In the genomic region with DNA sequence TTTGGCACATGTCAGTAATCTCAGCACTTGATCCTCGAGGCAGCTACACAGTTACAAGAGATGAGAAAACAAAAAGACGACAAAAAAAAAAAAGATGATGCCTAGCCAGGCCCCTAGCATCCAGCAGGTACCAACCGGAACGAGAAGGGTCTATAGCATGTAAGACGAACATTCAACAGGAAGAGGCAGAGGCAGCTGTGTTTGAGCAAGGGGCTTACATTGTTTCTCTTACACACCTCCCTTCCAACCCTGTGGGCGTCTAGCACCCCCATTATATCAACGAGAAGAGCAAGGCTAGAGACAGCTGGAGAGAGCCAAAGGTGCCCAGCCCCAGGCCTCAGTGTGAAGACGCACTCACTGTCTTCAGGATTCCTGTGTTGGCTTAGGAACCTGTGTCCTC, we compare ENCODE assay signal across 10 mouse cellular contexts. TPM values are rescaled to one million over a fixed set of nuclear protein-coding genes. Genes with fewer than 3 reads are reported as not detected.
DNase-seq lines count a peak whose midpoint lies in the region; ATAC-seq lines count a peak whose summit lies in the region.
"Had no signal": no experiment of that assay in that cellular context is flagged by ENCODE, and none has a peak within 500 bp of the region (broad histone marks: within the 10 kb centered on the region; RNA-seq: fewer than 3 reads in every experiment).

No protein-coding gene starts in this region.

- ATAC-seq in heart, embryonic 13.5 days (ENCODE audit: extremely low read depth, insufficient number of reproducible peaks, low FRiP score, low TSS enrichment): no peak
- no peak for ATAC-seq in midbrain, embryonic 12.5 days (ENCODE audit: low FRiP score, low read depth)
- ATAC-seq in midbrain, embryonic 13.5 days: no peak
- ATAC-seq in megakaryocyte-erythroid progenitor cell, adult 5-6 weeks (replicated peaks; ENCODE audit: low FRiP score, low TSS enrichment, poor library complexity, severe bottlenecking): no peak

- peak overlapping the region; percentile 98 for H3K27ac ChIP-seq in heart, embryonic 13.5 days (replicated peaks)
- H3K27ac ChIP-seq in midbrain, embryonic 12.5 days (replicated peaks): no peak overlapping the region
- H3K27ac ChIP-seq in midbrain, embryonic 13.5 days: no peak overlapping the region

- H3K9ac ChIP-seq in heart, embryonic 13.5 days: peak overlapping the region; percentile 89
- no peak overlapping the region for H3K9ac ChIP-seq in midbrain, embryonic 12.5 days (replicated peaks)
- no peak overlapping the region for H3K9ac ChIP-seq in midbrain, embryonic 13.5 days (replicated peaks)

- H3K4me1 ChIP-seq in heart, embryonic 13.5 days: peaks cover 89% of the 10 kb centered on the region
- peaks cover 56% of the 10 kb centered on the region for H3K4me1 ChIP-seq in midbrain, embryonic 12.5 days
- peaks cover 54% of the 10 kb centered on the region for H3K4me1 ChIP-seq in midbrain, embryonic 13.5 days (replicated peaks)

- H3K4me2 ChIP-seq in heart, embryonic 13.5 days: peak overlapping the region; percentile 81
- H3K4me2 ChIP-seq in midbrain, embryonic 12.5 days (replicated peaks): 0 out of 2 replicates have a peak overlapping the region, but pooled peaks have one; percentile 86
- no peak overlapping the region for H3K4me2 ChIP-seq in midbrain, embryonic 13.5 days (replicated peaks)

- peak overlapping the region; percentile 65; the same call in 1 of the 2 replicates for H3K4me3 ChIP-seq in heart, embryonic 13.5 days
- H3K4me3 ChIP-seq in midbrain, embryonic 12.5 days: no peak overlapping the region
- no peak overlapping the region for H3K4me3 ChIP-seq in midbrain, embryonic 13.5 days (replicated peaks)

- WGBS in heart, embryonic 13.5 days: 63% methylated on average over 8 of the region's 8 CpGs
- 69% methylated on average over 8 of the region's 8 CpGs for WGBS in midbrain, embryonic 12.5 days
- 77% methylated on average over 8 of the region's 8 CpGs for WGBS in midbrain, embryonic 13.5 days

- no peaks in the 10 kb centered on the region for H3K27me3 ChIP-seq in heart, embryonic 13.5 days (replicated peaks)
- H3K27me3 ChIP-seq in midbrain, embryonic 12.5 days: no peaks in the 10 kb centered on the region
- no peaks in the 10 kb centered on the region for H3K27me3 ChIP-seq in midbrain, embryonic 13.5 days

- H3K9me3 ChIP-seq in heart, embryonic 13.5 days: no peaks in the 10 kb centered on the region
- H3K9me3 ChIP-seq in midbrain, embryonic 12.5 days: no peaks in the 10 kb centered on the region
- H3K9me3 ChIP-seq in midbrain, embryonic 13.5 days: no peaks in the 10 kb centered on the region

- DNase-seq in heart, postnatal 14 days: no peak
- peak; percentile 61 for DNase-seq in induced T-regulatory cell, adult 2 months (ENCODE audit: low read depth)
- peak; percentile 29 for DNase-seq in naive thymus-derived CD4-positive, alpha-beta T cell, adult 2 months (ENCODE audit: low read depth)
- no peak for DNase-seq in testis, postnatal 10 days (ENCODE audit: low spot score)
- DNase-seq: adrenal gland, adult 8-10 months; gastrocnemius, postnatal 10 days had no signal

- intact Hi-C loops in heart, postnatal 14 days (cut with DNase I): no loop called here

- peaks cover 18% of the 10 kb centered on the region for H3K36me3 ChIP-seq in heart, embryonic 13.5 days
- H3K36me3 ChIP-seq in midbrain, embryonic 12.5 days: peaks cover 7% of the 10 kb centered on the region
- H3K36me3 ChIP-seq in midbrain, embryonic 13.5 days: 0 out of 2 replicates have a peak, but pooled peaks cover 9% of the 10 kb centered on the region

RNA-seq across cellular contexts. Expression of a gene that starts 1.0 kb away (rescaled TPM):
- polyA plus RNA-seq in heart, embryonic 13.5 days (2015; fragmentation: Nextera tagmentation; extraction: Ambion mirVana): 97.6 and 109 TPM in 2 replicates
- 1 to 10 TPM; 5.6 to 9.7 TPM for total RNA-seq in heart, postnatal 14 days (2021)
- 69.5 and 70.9 TPM in 2 replicates for polyA plus RNA-seq in midbrain, embryonic 12.5 days (2016; fragmentation: Nextera tagmentation; extraction: Ambion mirVana)
- polyA plus RNA-seq in midbrain, embryonic 13.5 days (2015; fragmentation: Nextera tagmentation; extraction: Ambion mirVana): 34.5 and 36.2 TPM in 2 replicates
- total RNA-seq in megakaryocyte-erythroid progenitor cell, adult 5-6 weeks (2014; fragmentation: Nextera tagmentation): 191 and 266 TPM in 2 replicates
- total RNA-seq in megakaryocyte-erythroid progenitor cell, adult 5-6 weeks (2017): 46.7 and 52.5 TPM in 2 replicates

RNA-seq across cellular contexts. Expression of a gene that starts 1.2 kb away (rescaled TPM):
- 12.6 and 12.7 TPM in 2 replicates for polyA plus RNA-seq in heart, embryonic 13.5 days (2015; fragmentation: Nextera tagmentation; extraction: Ambion mirVana)
- 1 to 10 TPM; 4.2 to 6.6 TPM for total RNA-seq in heart, postnatal 14 days (2021)
- polyA plus RNA-seq in midbrain, embryonic 12.5 days (2016; fragmentation: Nextera tagmentation; extraction: Ambion mirVana): 4.4 and 4.7 TPM in 2 replicates
- polyA plus RNA-seq in midbrain, embryonic 13.5 days (2015; fragmentation: Nextera tagmentation; extraction: Ambion mirVana): 4.1 and 4.3 TPM in 2 replicates
- total RNA-seq in megakaryocyte-erythroid progenitor cell, adult 5-6 weeks (2014; fragmentation: Nextera tagmentation): 7.2 and 9.4 TPM in 2 replicates
- 0.70 and 1.0 TPM in 2 replicates for total RNA-seq in megakaryocyte-erythroid progenitor cell, adult 5-6 weeks (2017)

RNA-seq across cellular contexts. Expression of a gene that starts 17.4 kb away (rescaled TPM):
- polyA plus RNA-seq in heart, embryonic 13.5 days (2015; fragmentation: Nextera tagmentation; extraction: Ambion mirVana): 0.78 and 1.3 TPM in 2 replicates
- total RNA-seq in heart, postnatal 14 days (2021): 1 to 10 TPM in 1 of 2 experiments, under 1 TPM in 1; 0.98 to 2.3 TPM
- polyA plus RNA-seq in midbrain, embryonic 12.5 days (2016; fragmentation: Nextera tagmentation; extraction: Ambion mirVana): 0.56 TPM in 1 of 2 replicates, not detected in the other
- 0.55 and 0.70 TPM in 2 replicates for polyA plus RNA-seq in midbrain, embryonic 13.5 days (2015; fragmentation: Nextera tagmentation; extraction: Ambion mirVana)
- 0.45 and 7.0 TPM in 2 replicates for total RNA-seq in megakaryocyte-erythroid progenitor cell, adult 5-6 weeks (2014; fragmentation: Nextera tagmentation)
- total RNA-seq in megakaryocyte-erythroid progenitor cell, adult 5-6 weeks (2017): 3.5 TPM in 1 of 2 replicates, not detected in the other

RNA-seq across cellular contexts. Expression of a gene that starts 17.4 kb away (rescaled TPM):
- 74.8 and 75.6 TPM in 2 replicates for polyA plus RNA-seq in heart, embryonic 13.5 days (2015; fragmentation: Nextera tagmentation; extraction: Ambion mirVana)
- 100 to 1,000 TPM; 108 to 109 TPM for total RNA-seq in heart, postnatal 14 days (2021)
- 26.2 and 27.0 TPM in 2 replicates for polyA plus RNA-seq in midbrain, embryonic 12.5 days (2016; fragmentation: Nextera tagmentation; extraction: Ambion mirVana)
- polyA plus RNA-seq in midbrain, embryonic 13.5 days (2015; fragmentation: Nextera tagmentation; extraction: Ambion mirVana): 14.3 and 15.0 TPM in 2 replicates
- 166 and 173 TPM in 2 replicates for total RNA-seq in megakaryocyte-erythroid progenitor cell, adult 5-6 weeks (2014; fragmentation: Nextera tagmentation)
- total RNA-seq in megakaryocyte-erythroid progenitor cell, adult 5-6 weeks (2017): 83.2 and 116 TPM in 2 replicates

RNA-seq across cellular contexts. Expression of a gene that starts 22.1 kb away (rescaled TPM):
- polyA plus RNA-seq in heart, embryonic 13.5 days (2015; fragmentation: Nextera tagmentation; extraction: Ambion mirVana): 228 and 260 TPM in 2 replicates
- total RNA-seq in heart, postnatal 14 days (2021): 1 to 10 TPM; 3.8 to 9.8 TPM
- polyA plus RNA-seq in midbrain, embryonic 12.5 days (2016; fragmentation: Nextera tagmentation; extraction: Ambion mirVana): 228 and 237 TPM in 2 replicates
- polyA plus RNA-seq in midbrain, embryonic 13.5 days (2015; fragmentation: Nextera tagmentation; extraction: Ambion mirVana): 99.1 and 105 TPM in 2 replicates
- total RNA-seq in megakaryocyte-erythroid progenitor cell, adult 5-6 weeks (2014; fragmentation: Nextera tagmentation): 164 and 220 TPM in 2 replicates
- 144 and 182 TPM in 2 replicates for total RNA-seq in megakaryocyte-erythroid progenitor cell, adult 5-6 weeks (2017)

Comparison
In these comparisons a context has a peak if more than half of its experiments do, and no peak if none do; other contexts are left out.
1. DNase-seq: peak in induced T-regulatory cell, adult 2 months (single experiment) and naive thymus-derived CD4-positive, alpha-beta T cell, adult 2 months (single experiment); none in heart, postnatal 14 days (0 of 2) and testis, postnatal 10 days (single experiment).